Mouse (Mus musculus): ENCODE results near the gene Neil1. TPM values are rescaled to one million over a fixed set of nuclear protein-coding genes. Genes with fewer than 3 reads are reported as not detected.

Neil1 gene
- 13.1 TPM for polyA plus RNA-seq (2015; fragmentation: Illumina TruSeq; extraction: RNeasy Lipid Tissue Mini Kit (QIAGEN cat#74804); ENCODE audit: insufficient read depth, low replicate concordance)

DNA sequence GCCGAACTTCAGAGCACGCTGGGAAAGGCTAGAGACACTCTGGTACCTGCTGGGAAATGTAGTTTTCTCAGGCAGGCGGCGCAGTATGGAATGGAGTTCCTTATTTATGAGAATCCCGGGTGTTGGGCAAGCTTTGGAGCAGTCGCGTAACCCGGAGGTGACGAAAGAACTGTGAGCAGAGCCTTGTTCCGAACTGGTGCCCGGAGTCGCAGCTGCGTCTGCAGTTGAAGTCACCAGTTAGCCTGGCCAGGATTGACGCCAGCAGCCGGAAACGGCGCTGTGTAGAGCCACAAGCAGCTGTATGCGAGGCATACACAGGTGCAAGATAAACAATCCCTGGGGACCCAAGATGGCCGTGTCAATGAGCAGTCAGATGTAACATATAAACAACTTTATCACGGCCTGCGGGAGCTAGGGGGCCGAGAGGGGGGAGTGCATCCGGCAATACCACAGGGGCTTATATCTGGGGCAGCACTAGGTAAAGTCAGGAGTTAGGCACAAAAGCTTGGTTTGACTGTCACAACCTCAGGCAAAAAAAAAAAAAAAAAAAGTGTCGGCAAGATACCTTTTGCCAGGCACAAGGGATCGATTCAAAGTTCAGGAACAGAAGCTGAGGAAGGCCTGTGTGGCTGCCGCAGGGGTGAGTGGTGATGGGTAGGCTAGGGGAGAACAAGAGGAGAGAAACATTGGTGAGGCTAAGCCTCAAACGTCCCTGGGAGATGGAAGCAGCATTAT lies at the start of gene Neil1:
Gene Neil1, minus strand, starts transcription at position 162 of the 735 bp plus-strand sequence.

DNA sequence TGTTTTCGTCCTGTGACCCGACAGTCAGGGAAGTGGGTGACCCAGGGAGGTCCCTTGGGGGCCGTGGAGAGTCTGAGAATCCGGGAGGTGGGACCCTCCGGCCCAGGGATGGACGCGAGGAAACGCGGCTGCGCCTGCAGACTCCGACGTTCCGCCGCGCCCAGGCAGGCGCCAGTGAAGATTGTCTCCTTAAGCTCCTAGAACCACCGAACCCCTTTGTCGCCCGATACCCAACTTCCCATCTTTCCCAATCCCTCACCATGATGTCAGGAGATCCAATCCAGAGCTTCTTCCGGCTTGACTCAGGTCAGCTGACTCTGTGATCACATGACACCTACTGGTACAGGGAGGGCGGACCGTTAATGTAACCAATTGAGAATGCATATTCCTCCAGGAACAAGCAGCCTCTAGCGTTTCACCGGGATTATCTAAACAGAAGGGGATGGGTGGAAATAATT lies 9.9 kb upstream of the Neil1 start, which contains the start of gene Commd4:
Gene Commd4, minus strand, starts transcription at position 319 of the 458 bp plus-strand sequence.

DNA sequence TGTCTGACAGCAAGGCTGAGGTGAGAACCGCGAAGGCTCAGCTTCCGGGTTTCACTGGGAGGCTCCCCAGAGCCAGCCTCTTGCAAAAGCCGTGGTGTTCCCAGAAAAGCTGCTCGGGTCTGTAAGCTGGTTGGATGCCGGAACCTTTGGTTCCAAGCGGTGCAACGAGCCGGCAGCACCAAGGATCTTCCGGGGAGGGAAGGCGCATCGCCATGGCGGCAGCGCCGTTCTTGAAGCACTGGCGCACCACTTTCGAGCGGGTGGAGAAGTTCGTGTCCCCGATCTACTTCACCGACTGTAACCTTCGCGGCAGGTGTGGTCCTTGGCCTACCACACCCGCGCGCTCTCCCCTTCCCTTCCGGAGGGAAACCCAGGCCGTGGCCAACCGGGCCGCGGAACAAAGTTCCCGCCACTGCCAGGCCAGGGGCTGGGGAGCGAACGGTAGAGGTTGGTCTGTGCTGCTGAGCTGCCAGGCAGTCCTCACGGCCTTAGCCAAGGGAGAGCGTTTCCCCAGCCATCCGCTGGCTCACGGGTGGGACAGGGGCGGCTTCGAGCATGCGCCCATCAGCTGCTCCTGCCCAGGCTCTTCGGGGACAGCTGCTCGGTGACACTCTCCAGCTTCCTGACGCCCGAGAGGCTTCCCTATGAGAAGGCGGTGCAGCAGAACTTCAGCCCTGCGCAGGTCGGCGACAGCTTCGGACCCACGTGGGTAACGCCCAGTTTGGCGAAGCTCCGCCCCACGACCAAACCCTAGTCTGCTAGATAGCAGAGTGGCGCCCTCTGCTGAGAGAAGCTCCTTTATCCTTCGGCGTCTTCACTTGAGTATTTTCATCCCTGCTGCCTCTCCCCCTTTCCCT lies 17.3 kb downstream of the Neil1 start, which contains the start of gene Man2c1:
Gene Man2c1, plus strand, starts transcription at position 114 of the 857 bp plus-strand sequence.

Other genes starting within 250 kb of the Neil1 start
- 10.0 TPM for gene Snx33, start 219.9 kb downstream of the Neil1 start, polyA plus RNA-seq (2015; fragmentation: Illumina TruSeq; extraction: RNeasy Lipid Tissue Mini Kit (QIAGEN cat#74804); ENCODE audit: insufficient read depth, low replicate concordance)
- 69.2 TPM for gene Imp3, start 210.8 kb downstream of the Neil1 start, polyA plus RNA-seq (2015; fragmentation: Illumina TruSeq; extraction: RNeasy Lipid Tissue Mini Kit (QIAGEN cat#74804); ENCODE audit: insufficient read depth, low replicate concordance)
- 24.9 TPM for gene Snupn, start 197.4 kb downstream of the Neil1 start, polyA plus RNA-seq (2015; fragmentation: Illumina TruSeq; extraction: RNeasy Lipid Tissue Mini Kit (QIAGEN cat#74804); ENCODE audit: insufficient read depth, low replicate concordance)
- 31.5 TPM for gene Ptpn9, start 153.4 kb downstream of the Neil1 start, polyA plus RNA-seq (2015; fragmentation: Illumina TruSeq; extraction: RNeasy Lipid Tissue Mini Kit (QIAGEN cat#74804); ENCODE audit: insufficient read depth, low replicate concordance)
- gene Sin3a, start 76.3 kb downstream of the Neil1 start, polyA plus RNA-seq (2015; fragmentation: Illumina TruSeq; extraction: RNeasy Lipid Tissue Mini Kit (QIAGEN cat#74804); ENCODE audit: insufficient read depth, low replicate concordance), result 65.3 TPM
- 66.3 TPM for gene Man2c1, start 17.6 kb downstream of the Neil1 start, polyA plus RNA-seq (2015; fragmentation: Illumina TruSeq; extraction: RNeasy Lipid Tissue Mini Kit (QIAGEN cat#74804); ENCODE audit: insufficient read depth, low replicate concordance)
- 80.4 TPM for gene Commd4, start 10.0 kb upstream of the Neil1 start, polyA plus RNA-seq (2015; fragmentation: Illumina TruSeq; extraction: RNeasy Lipid Tissue Mini Kit (QIAGEN cat#74804); ENCODE audit: insufficient read depth, low replicate concordance)
- not detected for gene Trcg1, start 88.3 kb upstream of the Neil1 start, polyA plus RNA-seq (2015; fragmentation: Illumina TruSeq; extraction: RNeasy Lipid Tissue Mini Kit (QIAGEN cat#74804); ENCODE audit: insufficient read depth, low replicate concordance)
- 7.6 TPM for gene 1700017B05Rik, start 114.3 kb upstream of the Neil1 start, polyA plus RNA-seq (2015; fragmentation: Illumina TruSeq; extraction: RNeasy Lipid Tissue Mini Kit (QIAGEN cat#74804); ENCODE audit: insufficient read depth, low replicate concordance)